Mouse (Mus musculus) thymus, postnatal 25 days (tissue): ENCODE results near the gene Izumo1.
"Not testable (repeated sequence)": the region's sequence is repeated elsewhere in the genome, so short reads cannot be mapped to it uniquely, and the experiment has no call there.

Experiments
- DNase-seq: peaks from one replicate; pipeline ENCODE4 v3.0.0; 2022

Gene Izumo1

DNA sequence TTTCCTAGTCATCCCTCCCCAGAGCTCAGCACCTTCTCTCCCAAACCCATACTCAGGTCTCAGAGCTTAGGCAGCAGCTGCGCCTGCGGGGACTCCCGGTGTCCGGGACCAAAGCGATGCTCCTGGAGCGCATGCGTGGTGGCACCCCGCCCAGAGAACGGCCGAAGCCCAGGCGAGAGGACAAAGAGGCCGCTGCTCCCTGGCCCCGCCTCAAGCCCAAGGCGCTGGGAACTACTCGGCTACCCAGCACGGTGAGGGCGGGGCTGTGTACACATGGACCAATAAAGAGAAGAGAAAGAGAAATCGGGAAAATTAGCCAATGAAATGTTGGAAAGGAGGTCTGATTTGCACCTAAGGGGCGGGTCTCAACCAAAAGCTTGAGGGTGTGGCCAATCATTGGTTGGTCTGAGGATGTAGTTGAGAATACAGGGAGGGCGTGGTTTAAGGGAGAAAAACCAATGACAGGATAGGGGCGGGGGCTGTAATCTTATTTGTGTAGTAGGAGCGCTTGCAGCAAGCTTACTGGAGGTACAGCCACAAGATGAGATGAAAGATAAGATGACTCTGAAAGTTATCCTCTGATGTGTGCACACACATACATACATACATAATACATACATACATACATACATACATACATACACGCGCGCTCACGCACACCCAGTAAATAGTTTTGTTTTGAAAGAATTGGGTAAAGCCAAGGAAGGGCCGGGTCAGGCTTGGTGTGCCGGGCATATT is 22.0 kb downstream of the Izumo1 start:
- peak; percentile 82 for DNase-seq

DNA sequence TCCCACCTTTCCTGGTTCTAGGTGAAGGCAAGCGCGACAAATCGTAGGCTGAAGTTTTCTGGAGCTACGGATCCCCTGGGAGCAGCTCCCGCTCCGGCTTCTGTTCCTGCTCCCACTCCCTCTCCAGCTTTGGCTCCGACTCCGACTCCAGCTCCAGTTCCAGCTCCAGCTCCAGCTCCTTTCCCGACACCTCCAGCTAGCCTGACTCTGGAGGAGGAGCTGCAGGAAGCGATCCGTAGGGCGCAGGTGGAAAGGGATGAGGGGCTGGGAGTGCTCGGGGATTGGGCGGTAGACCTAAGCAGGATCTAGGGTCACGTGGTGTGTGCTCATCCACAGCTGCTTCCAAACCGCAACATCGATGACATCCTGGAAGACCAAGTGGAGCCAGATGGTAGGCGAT is 22.6 kb downstream of the Izumo1 start:
- DNase-seq: no peak

DNA sequence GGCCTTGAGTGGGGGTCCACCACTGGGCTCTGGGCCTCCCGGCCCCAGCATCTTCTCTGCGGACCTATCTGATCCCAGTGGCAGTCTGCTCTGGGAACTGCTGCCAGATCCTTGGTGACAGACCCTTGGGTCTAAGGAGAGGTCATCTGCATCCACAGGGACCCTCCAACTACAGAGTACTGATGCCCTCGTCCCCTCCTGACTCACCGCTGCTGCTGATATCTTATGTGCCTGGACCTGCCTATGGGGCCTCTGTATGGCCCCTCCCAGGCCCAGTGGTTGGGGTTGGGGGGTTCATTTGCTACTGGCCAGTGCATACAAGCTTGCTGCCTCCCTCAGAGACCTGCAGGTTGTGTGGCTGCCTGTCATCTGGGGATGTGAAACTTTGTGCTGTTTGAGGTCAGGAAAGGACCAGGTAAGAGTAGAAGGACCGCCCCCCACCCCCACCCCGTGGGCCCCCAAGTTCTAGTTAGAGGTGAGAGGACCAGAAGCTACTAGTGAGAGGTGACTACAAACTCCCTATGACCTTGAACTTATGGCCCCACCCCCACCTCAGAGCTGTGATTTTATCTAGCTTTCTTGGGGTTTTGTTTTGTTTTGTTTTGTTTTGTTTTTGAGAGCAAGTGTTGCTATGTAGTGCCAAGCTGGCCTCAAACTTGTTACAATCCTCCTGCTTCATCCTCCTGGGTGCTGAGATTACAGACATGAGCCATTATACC is 23.4 kb downstream of the Izumo1 start:
- DNase-seq: no peak

GRCm38 (mm10) chr7:45645591-45645971 is 24.0 kb downstream of the Izumo1 start:
- DNase-seq: no peak

DNA sequence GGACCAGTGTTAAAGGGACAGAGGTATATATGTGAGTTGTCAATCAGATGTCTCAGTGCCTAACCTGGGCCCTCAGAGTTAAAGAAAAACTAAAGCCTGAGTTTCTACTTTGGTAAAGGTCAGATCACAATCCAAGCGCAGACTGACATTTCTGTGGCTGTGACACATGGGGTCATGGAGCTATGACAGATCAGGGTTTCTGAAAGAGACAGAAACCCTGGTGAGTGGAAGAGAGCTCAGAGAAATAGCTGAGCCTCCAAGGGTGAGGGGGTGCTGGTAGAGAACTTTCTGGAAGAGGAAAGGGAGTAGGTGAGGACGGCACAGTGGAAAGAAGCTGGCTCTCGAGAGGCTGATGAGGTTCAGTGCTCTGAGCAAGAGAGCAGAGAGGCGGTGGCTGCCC is 25.1 kb downstream of the Izumo1 start:
- no peak for DNase-seq

DNA sequence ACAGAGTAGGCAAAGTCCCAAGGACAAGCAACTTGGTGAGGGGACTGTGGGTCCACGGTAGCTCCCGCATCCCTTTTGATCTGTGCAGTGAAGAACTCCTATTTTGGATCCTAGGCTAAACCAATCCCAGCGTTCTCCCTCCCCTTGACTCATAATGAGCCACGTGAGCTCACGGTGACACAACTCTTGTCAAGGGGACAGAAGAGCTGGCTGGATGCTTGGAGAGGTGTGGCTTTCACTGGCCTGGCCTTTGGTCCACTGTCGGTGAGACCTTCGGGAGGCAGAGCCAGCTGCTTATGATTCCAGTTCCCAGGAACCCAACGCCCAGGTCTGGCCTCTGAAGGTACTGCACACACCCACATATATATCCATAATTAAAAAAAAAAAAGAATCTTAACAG is 27.7 kb downstream of the Izumo1 start:
- no peak for DNase-seq

GRCm38 (mm10) chr7:45650484-45650883 is 28.9 kb downstream of the Izumo1 start:
- not testable (repeated sequence) for DNase-seq

- DNase-seq: no peak
Measured at GRCm38 (mm10) chr7:45654424-45655047, 32.9 kb downstream of the Izumo1 start.

DNA sequence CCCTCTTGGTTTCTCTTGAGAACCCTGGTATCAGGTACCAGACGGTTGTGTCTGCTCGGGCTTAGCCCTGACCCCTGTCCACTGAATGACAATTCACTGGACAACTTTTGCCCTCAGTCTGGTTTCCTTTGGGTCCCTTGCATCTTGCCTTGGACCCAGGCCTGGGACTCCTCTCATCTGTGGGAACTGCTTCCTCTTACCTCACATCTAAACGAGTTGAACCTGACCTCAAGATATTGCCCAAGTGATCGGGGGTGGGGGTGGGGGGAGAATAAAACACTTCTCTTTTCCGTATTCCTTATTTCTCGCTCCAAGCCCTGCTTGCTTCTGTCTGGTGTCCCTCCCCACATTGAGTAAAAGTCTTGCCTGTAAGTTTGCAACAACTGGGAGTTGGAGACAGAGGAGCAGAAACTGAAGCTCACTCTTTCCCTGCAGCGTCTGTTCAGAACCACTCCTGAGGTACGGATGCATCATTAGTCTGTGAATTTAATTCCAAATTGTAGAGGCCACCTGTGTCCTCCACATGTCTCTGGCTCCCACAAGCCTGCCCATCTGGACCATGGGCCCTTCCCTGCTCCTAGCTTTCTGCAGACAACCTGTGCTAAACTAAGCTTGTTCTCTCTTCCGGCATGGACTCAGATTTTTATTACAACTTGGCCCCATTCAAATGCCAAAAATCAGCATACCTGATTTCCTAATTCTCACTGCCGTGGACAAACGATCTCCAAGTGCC is 39.3 kb downstream of the Izumo1 start:
- no peak for DNase-seq

GRCm38 (mm10) chr7:45661702-45662101 is 40.1 kb downstream of the Izumo1 start:
- not testable (repeated sequence) for DNase-seq

- DNase-seq: no peak
Measured at GRCm38 (mm10) chr7:45665303-45666138, 43.9 kb downstream of the Izumo1 start.

DNA sequence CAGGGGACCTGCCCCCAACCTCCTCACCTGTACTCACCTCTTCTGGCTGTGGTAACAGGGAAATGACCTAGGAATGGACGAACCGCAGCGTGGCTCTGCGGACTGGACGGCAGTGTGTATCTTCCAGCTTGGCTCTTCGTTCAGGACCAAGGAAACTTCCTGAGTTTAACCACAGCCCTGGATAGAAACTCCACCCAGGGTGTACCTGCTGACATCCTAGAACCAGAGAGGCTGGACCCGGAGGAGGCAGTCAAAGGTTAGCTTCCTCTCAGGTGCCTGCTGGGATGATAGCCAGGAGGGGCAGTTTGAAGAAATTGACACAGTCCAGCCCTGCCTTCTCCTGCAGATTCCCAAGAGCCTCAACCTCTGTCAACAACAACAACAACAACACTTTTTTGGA is 44.5 kb downstream of the Izumo1 start, which contains the start of gene Fut2:
TSS of gene Fut2 (minus strand) at position 234 of the 400 bp plus-strand sequence.
- DNase-seq: no peak

DNA sequence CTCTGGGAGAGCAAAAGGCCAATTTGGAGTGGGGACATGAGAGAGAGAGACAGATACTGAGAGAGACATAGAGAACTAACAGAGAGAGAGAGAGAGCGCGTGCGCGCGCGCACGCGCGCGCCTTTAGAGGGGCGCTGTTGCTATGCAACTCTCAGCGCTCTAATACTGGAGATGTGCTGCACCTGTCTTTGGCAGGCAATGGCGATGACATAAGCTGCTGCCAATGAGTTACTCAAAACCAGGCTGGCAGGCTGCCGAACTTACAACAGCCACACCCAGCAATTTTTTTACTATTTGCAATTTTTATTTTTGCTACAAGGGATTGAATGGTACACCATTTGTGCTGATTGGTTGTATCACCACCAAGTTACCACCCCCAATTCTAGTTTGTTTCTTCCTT is 46.1 kb downstream of the Izumo1 start:
- no peak for DNase-seq

DNA sequence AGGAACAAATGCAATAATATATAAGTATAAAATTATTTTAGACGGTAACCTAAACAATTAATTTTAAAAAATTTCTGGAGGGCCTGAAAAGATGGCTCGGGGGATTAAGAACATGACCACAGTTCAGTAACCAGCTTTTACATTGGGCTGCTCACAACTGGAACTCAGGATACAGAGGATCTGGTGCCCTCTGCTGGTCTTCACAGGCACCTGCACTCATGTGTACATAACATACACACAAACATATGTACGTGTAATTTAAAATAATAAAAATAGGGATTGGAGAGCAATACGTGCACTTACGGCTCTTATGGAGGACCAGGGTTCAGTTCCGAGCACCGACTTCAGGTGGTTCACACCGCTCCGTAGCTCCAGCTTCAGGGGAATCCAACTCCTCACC is 47.3 kb downstream of the Izumo1 start:
- no peak for DNase-seq

- no peak for DNase-seq
Measured at GRCm38 (mm10) chr7:45677627-45678295, 56.1 kb downstream of the Izumo1 start.
